Mouse (Mus musculus): ENCODE results near the gene Tmem150a. TPM values are rescaled to one million over a fixed set of nuclear protein-coding genes. Genes with fewer than 3 reads are reported as not detected.

Tmem150a gene
- polyA plus RNA-seq, 1 experiment: 13.0 TPM

- Histone ChIP-seq H3K9ac (ENCODE audit: low read depth, poor library complexity, severe bottlenecking) (peak within 1 kb of the TSS; percentile 44), H3K4me3 (ENCODE audit: low read depth, low read length) (peak within 1 kb of the TSS; percentile 58), H3K36me3 (ENCODE audit: control insufficient read depth, insufficient read depth, low read length, poor library complexity, severe bottlenecking) (no peaks in the 10 kb centered on the region), H3K27me3 (ENCODE audit: control insufficient read depth, insufficient read depth, low read length, poor library complexity, severe bottlenecking) (no peaks in the 10 kb centered on the region), H3K27ac (ENCODE audit: insufficient read depth, low read length) (no peak within 1 kb of the TSS), H3K9me3 (replicated peaks; ENCODE audit: control insufficient read depth, insufficient read depth, low read length, poor library complexity, severe bottlenecking) (no peaks in the 10 kb centered on the region), H3K4me1 (ENCODE audit: control insufficient read depth, insufficient read depth, low read length) (no peaks in the 10 kb centered on the region)
- no peak for TF ChIP-seq EP300 (IDR thresholded peaks at IDR 0.05; ENCODE audit: insufficient read depth, low read depth, low read length)
- TF ChIP-seq CTCF (IDR thresholded peaks at IDR 0.05; ENCODE audit: low read depth, low read length): peak; percentile 26
Observed at GRCm38 (mm10) chr6:72380131-72380770, 25.0 kb downstream of the Tmem150a start, which contains the start of gene Vamp5. TSS of gene Vamp5 (minus strand) at chr6:72380468.

GRCm38 (mm10) chr6:72382494-72382893 lies 27.2 kb downstream of the Tmem150a start:
- no peaks in the 10 kb centered on the region for H3K4me1 ChIP-seq (ENCODE audit: control insufficient read depth, insufficient read depth, low read length)
- no peaks in the 10 kb centered on the region for H3K27me3 ChIP-seq (ENCODE audit: control insufficient read depth, insufficient read depth, low read length, poor library complexity, severe bottlenecking)
- TF ChIP-seq CTCF (IDR thresholded peaks at IDR 0.05; ENCODE audit: low read depth, low read length): no peak
- no peaks in the 10 kb centered on the region for H3K9me3 ChIP-seq (replicated peaks; ENCODE audit: control insufficient read depth, insufficient read depth, low read length, poor library complexity, severe bottlenecking)
- H3K27ac ChIP-seq (ENCODE audit: insufficient read depth, low read length): no peak overlapping the region
- H3K36me3 ChIP-seq (ENCODE audit: control insufficient read depth, insufficient read depth, low read length, poor library complexity, severe bottlenecking): no peaks in the 10 kb centered on the region
- no peak overlapping the region for H3K4me3 ChIP-seq (ENCODE audit: low read depth, low read length)
- H3K9ac ChIP-seq (ENCODE audit: low read depth, poor library complexity, severe bottlenecking): no peak overlapping the region

GRCm38 (mm10) chr6:72383142-72383820 lies 28.0 kb downstream of the Tmem150a start:
- Histone ChIP-seq H3K27ac (ENCODE audit: insufficient read depth, low read length) (no peak overlapping the region), H3K4me3 (ENCODE audit: low read depth, low read length) (no peak overlapping the region), H3K9me3 (replicated peaks; ENCODE audit: control insufficient read depth, insufficient read depth, low read length, poor library complexity, severe bottlenecking) (no peaks in the 10 kb centered on the region), H3K36me3 (ENCODE audit: control insufficient read depth, insufficient read depth, low read length, poor library complexity, severe bottlenecking) (no peaks in the 10 kb centered on the region), H3K27me3 (ENCODE audit: control insufficient read depth, insufficient read depth, low read length, poor library complexity, severe bottlenecking) (no peaks in the 10 kb centered on the region), H3K9ac (ENCODE audit: low read depth, poor library complexity, severe bottlenecking) (no peak overlapping the region), H3K4me1 (ENCODE audit: control insufficient read depth, insufficient read depth, low read length) (no peaks in the 10 kb centered on the region)
- no peak for TF ChIP-seq CTCF (IDR thresholded peaks at IDR 0.05; ENCODE audit: low read depth, low read length)
- TF ChIP-seq POLR2A (IDR thresholded peaks at IDR 0.05; ENCODE audit: insufficient read depth, low read length): no peak
- no peak for TF ChIP-seq EP300 (IDR thresholded peaks at IDR 0.05; ENCODE audit: insufficient read depth, low read depth, low read length)

GRCm38 (mm10) chr6:72383952-72384351 lies 28.7 kb downstream of the Tmem150a start:
- no peak overlapping the region for H3K4me3 ChIP-seq (ENCODE audit: low read depth, low read length)
- no peak for TF ChIP-seq EP300 (IDR thresholded peaks at IDR 0.05; ENCODE audit: insufficient read depth, low read depth, low read length)
- TF ChIP-seq CTCF (IDR thresholded peaks at IDR 0.05; ENCODE audit: low read depth, low read length): no peak
- TF ChIP-seq POLR2A (IDR thresholded peaks at IDR 0.05; ENCODE audit: insufficient read depth, low read length): no peak
- H3K9me3 ChIP-seq (replicated peaks; ENCODE audit: control insufficient read depth, insufficient read depth, low read length, poor library complexity, severe bottlenecking): no peaks in the 10 kb centered on the region
- no peaks in the 10 kb centered on the region for H3K4me1 ChIP-seq (ENCODE audit: control insufficient read depth, insufficient read depth, low read length)
- no peaks in the 10 kb centered on the region for H3K27me3 ChIP-seq (ENCODE audit: control insufficient read depth, insufficient read depth, low read length, poor library complexity, severe bottlenecking)
- no peak overlapping the region for H3K27ac ChIP-seq (ENCODE audit: insufficient read depth, low read length)
- no peak overlapping the region for H3K9ac ChIP-seq (ENCODE audit: low read depth, poor library complexity, severe bottlenecking)
- no peaks in the 10 kb centered on the region for H3K36me3 ChIP-seq (ENCODE audit: control insufficient read depth, insufficient read depth, low read length, poor library complexity, severe bottlenecking)

GRCm38 (mm10) chr6:72385258-72385657 lies 30.0 kb downstream of the Tmem150a start:
- Histone ChIP-seq H3K27ac (ENCODE audit: insufficient read depth, low read length) (no peak overlapping the region), H3K27me3 (ENCODE audit: control insufficient read depth, insufficient read depth, low read length, poor library complexity, severe bottlenecking) (no peaks in the 10 kb centered on the region), H3K9ac (ENCODE audit: low read depth, poor library complexity, severe bottlenecking) (no peak overlapping the region), H3K4me3 (ENCODE audit: low read depth, low read length) (no peak overlapping the region), H3K9me3 (replicated peaks; ENCODE audit: control insufficient read depth, insufficient read depth, low read length, poor library complexity, severe bottlenecking) (no peaks in the 10 kb centered on the region), H3K4me1 (ENCODE audit: control insufficient read depth, insufficient read depth, low read length) (no peaks in the 10 kb centered on the region), H3K36me3 (ENCODE audit: control insufficient read depth, insufficient read depth, low read length, poor library complexity, severe bottlenecking) (no peaks in the 10 kb centered on the region)
- TF ChIP-seq POLR2A (IDR thresholded peaks at IDR 0.05; ENCODE audit: insufficient read depth, low read length) (no peak), EP300 (IDR thresholded peaks at IDR 0.05; ENCODE audit: insufficient read depth, low read depth, low read length) (no peak), CTCF (IDR thresholded peaks at IDR 0.05; ENCODE audit: low read depth, low read length) (no peak)

- Histone ChIP-seq H3K4me1 (ENCODE audit: control insufficient read depth, insufficient read depth, low read length) (no peaks in the 10 kb centered on the region), H3K4me3 (ENCODE audit: low read depth, low read length) (no peak overlapping the region), H3K27me3 (ENCODE audit: control insufficient read depth, insufficient read depth, low read length, poor library complexity, severe bottlenecking) (no peaks in the 10 kb centered on the region), H3K36me3 (ENCODE audit: control insufficient read depth, insufficient read depth, low read length, poor library complexity, severe bottlenecking) (no peaks in the 10 kb centered on the region), H3K9me3 (replicated peaks; ENCODE audit: control insufficient read depth, insufficient read depth, low read length, poor library complexity, severe bottlenecking) (no peaks in the 10 kb centered on the region), H3K9ac (ENCODE audit: low read depth, poor library complexity, severe bottlenecking) (no peak overlapping the region), H3K27ac (ENCODE audit: insufficient read depth, low read length) (no peak overlapping the region)
- TF ChIP-seq POLR2A (IDR thresholded peaks at IDR 0.05; ENCODE audit: insufficient read depth, low read length) (no peak), CTCF (IDR thresholded peaks at IDR 0.05; ENCODE audit: low read depth, low read length) (no peak), EP300 (IDR thresholded peaks at IDR 0.05; ENCODE audit: insufficient read depth, low read depth, low read length) (no peak)
Observed at GRCm38 (mm10) chr6:72386561-72386960, 31.3 kb downstream of the Tmem150a start.
